Mouse (Mus musculus): Measurements from ENCODE around the gene Naa60.
A peak's percentile ranks its signal among the peaks of the same experiment; 100 is the strongest.

The Naa60 gene

GRCm38 (mm10) chr16:3885065-3885670, 13.0 kb downstream of the Naa60 start:
- no peak for DNase-seq (ENCODE audit: low spot score in 2 of 2)

- DNase-seq (ENCODE audit: low spot score in 2 of 2): no peak
Observed at GRCm38 (mm10) chr16:3891621-3892295, 19.6 kb downstream of the Naa60 start.

DNA sequence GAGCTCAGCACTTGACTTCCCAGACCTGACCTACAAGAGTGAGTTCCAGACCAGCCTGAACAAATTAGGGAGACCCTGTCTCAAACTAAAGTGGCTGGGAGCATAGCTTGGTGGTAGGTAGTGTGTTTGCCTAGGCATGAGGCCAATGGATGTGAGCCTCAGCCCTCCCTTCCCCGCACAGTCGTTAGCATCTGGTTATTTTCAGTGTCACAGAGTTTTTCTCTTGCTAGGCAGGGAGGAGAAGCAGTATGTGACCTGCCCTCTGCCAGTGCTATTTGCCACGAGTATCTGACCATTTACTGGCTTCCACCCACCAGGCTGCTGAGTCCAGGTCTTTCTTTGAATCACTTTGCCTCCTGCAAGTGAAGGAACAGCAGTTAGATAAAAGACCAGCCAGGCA, 21.6 kb downstream of the Naa60 start:
- no peak for DNase-seq (ENCODE audit: low spot score in 2 of 2)

- peak; percentile 89 to 90 for DNase-seq (ENCODE audit: low spot score in 2 of 2)
Observed at GRCm38 (mm10) chr16:3895173-3895792, 23.1 kb downstream of the Naa60 start.

DNA sequence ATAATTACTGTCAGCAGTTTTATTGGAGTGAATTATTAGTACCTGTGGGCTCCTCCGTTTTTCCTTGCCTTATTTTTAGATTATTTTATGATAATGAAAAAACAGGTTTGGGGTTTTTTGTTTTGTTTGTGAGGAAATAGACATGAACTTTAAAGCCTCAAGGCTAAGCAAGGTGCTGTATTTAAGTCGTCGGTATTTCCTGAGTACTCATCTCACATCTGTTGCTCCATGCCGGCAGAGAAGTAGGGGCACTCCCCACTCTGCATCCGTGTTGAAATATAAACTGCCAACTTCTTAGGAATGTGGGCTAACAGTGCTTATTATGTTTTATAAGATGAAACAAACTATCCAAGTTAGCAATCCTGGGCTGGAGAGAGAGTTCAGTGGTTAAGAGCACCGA, 23.9 kb downstream of the Naa60 start:
- DNase-seq (ENCODE audit: low spot score in 2 of 2): no peak

DNA sequence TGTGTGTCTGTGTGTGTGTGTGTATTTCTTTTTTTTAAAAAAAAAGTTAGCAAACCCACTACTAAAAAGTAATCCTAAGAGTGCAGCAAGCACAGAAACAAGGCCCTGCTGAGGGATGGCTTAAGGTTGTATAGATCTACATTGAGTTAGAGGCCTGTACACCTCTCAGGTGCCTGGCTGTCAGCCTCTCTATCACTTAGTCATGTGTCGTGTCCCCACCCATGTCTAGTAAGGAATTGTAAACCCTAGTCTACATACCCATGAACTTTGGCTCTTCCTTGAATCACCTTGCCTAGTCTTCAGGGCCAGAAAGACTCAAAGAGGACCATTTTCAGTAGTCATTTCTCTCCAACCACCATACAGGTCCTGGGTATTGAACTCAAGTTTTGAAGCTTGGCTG, 24.4 kb downstream of the Naa60 start:
- no peak for DNase-seq (ENCODE audit: low spot score in 2 of 2)

DNA sequence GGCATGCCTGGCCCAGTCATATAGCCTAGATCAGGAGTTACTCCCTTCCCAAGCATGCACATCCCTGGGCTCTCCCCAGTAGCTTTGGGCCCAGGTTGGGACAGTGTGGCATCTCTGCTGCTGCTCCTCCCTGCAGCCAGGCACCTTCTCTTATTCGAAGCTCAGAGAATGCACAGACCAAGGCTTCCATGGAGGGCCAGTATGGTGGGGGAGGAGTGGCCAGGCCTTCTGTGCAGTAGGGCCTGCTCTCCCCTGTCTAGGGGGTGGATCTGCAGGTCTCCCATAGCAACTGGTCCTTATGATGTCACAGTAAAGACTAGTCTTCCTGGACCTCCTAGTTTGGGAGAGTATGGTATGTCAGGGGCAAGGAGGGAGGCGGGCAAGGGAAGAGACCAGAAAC, 35.3 kb downstream of the Naa60 start:
- DNase-seq (ENCODE audit: low spot score in 2 of 2): no peak

GRCm38 (mm10) chr16:3908537-3909111, 36.4 kb downstream of the Naa60 start, which contains the start of the genes 1700037C18Rik and Cluap1:
TSS of gene 1700037C18Rik (minus strand) at chr16:3908689.
TSS of gene Cluap1 (plus strand) at chr16:3908801.
- peak; percentile 89 to 90 for DNase-seq (ENCODE audit: low spot score in 2 of 2)

DNA sequence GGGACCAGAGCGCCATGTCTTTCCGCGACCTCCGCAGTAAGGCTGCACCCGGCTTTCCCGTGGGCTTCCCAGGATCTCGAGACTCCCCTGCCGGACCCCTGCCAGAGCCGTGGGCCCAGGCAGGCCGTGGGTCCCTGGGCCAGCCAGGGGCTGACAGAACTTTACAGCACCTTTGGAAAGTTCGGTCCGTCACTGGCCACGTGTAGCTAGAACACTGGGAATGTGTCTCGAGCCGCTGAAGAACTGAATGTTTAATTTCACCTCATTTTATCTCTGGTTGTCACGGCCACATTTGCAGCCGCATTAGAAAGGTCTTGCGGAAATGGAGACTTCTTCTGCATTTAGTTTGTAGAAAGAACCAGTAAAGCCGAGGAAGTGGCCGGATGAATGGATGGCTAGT, 36.9 kb downstream of the Naa60 start:
- peak in 1 of 2 experiments; percentile 24 for DNase-seq (ENCODE audit: low spot score in 2 of 2)

GRCm38 (mm10) chr16:3920756-3921155, 48.6 kb downstream of the Naa60 start:
- DNase-seq (ENCODE audit: low spot score in 2 of 2): no peak

DNA sequence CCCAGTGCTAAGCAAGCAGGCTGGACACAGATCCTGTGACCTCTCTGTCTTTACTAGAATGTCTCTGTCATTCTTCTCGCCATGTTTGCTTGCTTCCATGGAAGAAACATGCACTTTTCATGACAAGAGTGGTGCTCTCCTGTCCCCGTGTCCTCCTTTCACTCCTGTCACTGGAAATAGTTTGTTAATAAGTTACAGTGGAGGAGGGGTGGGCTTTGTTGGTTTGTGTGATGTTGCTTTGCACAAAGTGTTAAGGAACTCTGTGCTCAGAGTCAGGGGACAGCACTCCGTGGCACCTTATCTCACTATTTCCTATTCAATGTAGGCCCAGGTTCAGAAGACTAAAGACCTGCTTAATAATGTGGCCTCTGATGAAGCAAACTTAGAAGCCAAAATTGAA, 51.3 kb downstream of the Naa60 start:
- no peak for DNase-seq (ENCODE audit: low spot score in 2 of 2)

- no peak for DNase-seq (ENCODE audit: low spot score in 2 of 2)
Observed at GRCm38 (mm10) chr16:3923966-3924365, 51.8 kb downstream of the Naa60 start.

DNA sequence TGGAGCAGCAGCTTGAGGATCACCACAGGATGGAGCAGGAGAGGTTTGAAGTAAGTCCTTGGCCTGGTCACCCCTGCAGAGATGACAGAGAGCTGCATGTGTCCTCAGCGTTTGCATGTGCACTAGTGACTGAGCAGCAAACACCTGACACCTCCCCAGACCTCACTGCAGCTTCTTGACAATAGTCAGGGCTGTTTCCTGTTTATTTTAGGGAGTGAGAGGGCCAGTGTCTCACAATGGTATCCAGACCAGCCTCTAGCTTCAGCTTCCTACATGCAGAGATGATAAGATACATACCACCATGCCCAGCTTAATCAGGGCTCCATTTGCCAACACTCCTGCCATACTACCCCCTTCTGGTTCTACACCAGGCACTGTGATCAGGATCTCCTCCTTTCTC, 56.4 kb downstream of the Naa60 start:
- no peak for DNase-seq (ENCODE audit: low spot score in 2 of 2)

GRCm38 (mm10) chr16:3929151-3929550, 57.0 kb downstream of the Naa60 start:
- DNase-seq (ENCODE audit: low spot score in 2 of 2): peak in 1 of 2 experiments; percentile 7

GRCm38 (mm10) chr16:3933536-3933935, 61.4 kb downstream of the Naa60 start:
- DNase-seq (ENCODE audit: low spot score in 2 of 2): no peak

DNA sequence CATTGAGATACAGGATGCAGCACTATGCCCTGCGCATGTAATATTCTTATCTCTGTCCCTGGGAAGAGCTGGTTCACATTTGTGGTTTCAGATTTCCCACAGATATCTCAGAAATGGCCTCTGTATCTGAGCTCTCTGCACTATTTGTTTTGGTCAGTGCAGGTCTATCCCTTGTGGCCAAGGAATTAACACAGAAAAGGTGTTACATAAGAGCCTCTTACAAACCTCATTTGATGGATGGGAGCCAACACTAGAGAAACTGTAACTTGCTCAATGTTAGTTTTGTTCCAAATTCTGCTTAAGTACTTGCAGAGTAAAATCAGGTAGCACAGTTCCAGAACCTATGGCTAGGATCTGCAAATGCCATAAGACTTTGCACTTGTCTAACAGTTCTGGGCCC, 61.9 kb downstream of the Naa60 start:
- DNase-seq (ENCODE audit: low spot score in 2 of 2): no peak

- no peak for DNase-seq (ENCODE audit: low spot score in 2 of 2)
Observed at GRCm38 (mm10) chr16:3934701-3935100, 62.5 kb downstream of the Naa60 start.

GRCm38 (mm10) chr16:3951141-3951540, 79.0 kb downstream of the Naa60 start:
- no peak for DNase-seq (ENCODE audit: low spot score in 2 of 2)
